Mouse (Mus musculus): ENCODE data around the gene Dhps.
"Not testable (repeated sequence)": the region's sequence is repeated elsewhere in the genome, so short reads cannot be mapped to it uniquely, and the experiment has no call there.

Dhps gene

GRCm38 (mm10) chr8:85065213-85065612, 6.3 kb upstream of the Dhps start:
- no peak for DNase-seq

GRCm38 (mm10) chr8:85067155-85067554, 4.4 kb upstream of the Dhps start:
- no peak for DNase-seq

- no peak for DNase-seq
These were observed 3.6 kb upstream of the Dhps start, which contains the start of gene Gm5741 for GRCm38 (mm10) chr8:85067982-85068381. Gene Gm5741 (minus strand): TSS chr8:85067982.

GRCm38 (mm10) chr8:85071041-85071440, 516 bp upstream of the Dhps start:
- no peak for DNase-seq

GRCm38 (mm10) chr8:85072364-85072929, 890 bp downstream of the Dhps start:
- DNase-seq: no peak

- DNase-seq: peak; percentile 94
These were observed 1.6 kb downstream of the Dhps start for GRCm38 (mm10) chr8:85073041-85073612.

- DNase-seq: peak; percentile 91
These were observed 2.6 kb downstream of the Dhps start for GRCm38 (mm10) chr8:85074167-85074566.

- DNase-seq: no peak
These were observed 3.1 kb downstream of the Dhps start for GRCm38 (mm10) chr8:85074617-85075016.

- DNase-seq: peak; percentile 92
These were observed 4.4 kb downstream of the Dhps start for GRCm38 (mm10) chr8:85076001-85076400.

- peak; percentile 95 for DNase-seq
These were observed 5.4 kb downstream of the Dhps start for GRCm38 (mm10) chr8:85076993-85077392.

GRCm38 (mm10) chr8:85080214-85080531, 8.6 kb downstream of the Dhps start:
- DNase-seq: peak; percentile 94

GRCm38 (mm10) chr8:85080532-85081215, 9.1 kb downstream of the Dhps start, which contains the start of gene Wdr83os:
Gene Wdr83os (plus strand): TSS chr8:85080740.
- DNase-seq: no peak

- peak; percentile 97 for DNase-seq
These were observed 9.6 kb downstream of the Dhps start, which contains the start of gene Wdr83 for GRCm38 (mm10) chr8:85081216-85081555. Gene Wdr83 (minus strand): TSS chr8:85081306.

- not testable (repeated sequence) for DNase-seq
These were observed 10.6 kb downstream of the Dhps start for GRCm38 (mm10) chr8:85082169-85082568.

GRCm38 (mm10) chr8:85083108-85083813, 11.7 kb downstream of the Dhps start, which contains the start of gene Man2b1:
Gene Man2b1 (plus strand): TSS chr8:85083270.
- DNase-seq: peak; percentile 100

- DNase-seq: peak; percentile 91
These were observed 13.1 kb downstream of the Dhps start for GRCm38 (mm10) chr8:85084633-85085032.

- no peak for DNase-seq
These were observed 14.7 kb downstream of the Dhps start for GRCm38 (mm10) chr8:85086238-85086637.

GRCm38 (mm10) chr8:85088771-85089170, 17.2 kb downstream of the Dhps start:
- DNase-seq: no peak

GRCm38 (mm10) chr8:85090856-85091255, 19.3 kb downstream of the Dhps start:
- DNase-seq: peak; percentile 58

- DNase-seq: peak; percentile 85
These were observed 20.1 kb downstream of the Dhps start for GRCm38 (mm10) chr8:85091526-85092090.

- no peak for DNase-seq
These were observed 23.5 kb downstream of the Dhps start for GRCm38 (mm10) chr8:85095051-85095450.

- peak; percentile 88 for DNase-seq
These were observed 24.0 kb downstream of the Dhps start for GRCm38 (mm10) chr8:85095566-85095965.

GRCm38 (mm10) chr8:85096196-85096595, 24.6 kb downstream of the Dhps start:
- peak; percentile 87 for DNase-seq

Data from heart, adult 11 months (tissue).